Mouse (Mus musculus) megakaryocyte, embryonic 14.5 days (primary cell): ENCODE data around the gene C1qtnf12.

Experiments
- FLI1 ChIP-seq: IDR thresholded peaks from 2 replicates; pipeline ENCODE4 v1.6.1; 2012; ENCODE audit warnings: low read length, inconsistent platforms, mixed read lengths
- GATA1 ChIP-seq: IDR thresholded peaks from 3 replicates; pipeline ENCODE4 v1.6.1; 2012; ENCODE audit warnings: mixed read lengths, low read length, inconsistent platforms, borderline replicate concordance

DNA sequence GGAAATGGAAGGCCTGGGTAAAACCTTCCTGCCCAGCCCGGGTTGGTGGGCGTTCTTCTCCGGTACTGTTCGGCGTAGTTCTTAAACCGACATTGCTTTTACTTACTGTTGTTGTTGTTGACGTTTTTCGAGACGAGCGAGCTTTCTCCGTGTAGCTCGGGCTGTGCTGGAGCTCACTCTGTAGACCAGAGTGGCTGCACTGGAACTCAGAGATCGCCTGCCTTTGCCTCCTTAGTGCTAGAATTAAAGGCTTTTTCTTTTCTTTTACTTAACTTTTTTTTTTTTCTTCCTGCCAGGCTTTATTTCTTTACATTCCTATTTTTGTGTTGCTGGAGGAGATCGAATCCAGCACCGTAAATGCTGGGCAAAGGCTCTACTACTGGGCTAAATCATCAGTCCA lies 31.5 kb downstream of the C1qtnf12 start:
- TF ChIP-seq GATA1 (no peak), FLI1 (no peak)
